Mouse (Mus musculus): ENCODE data around the gene Ddhd1. TPM values are rescaled to one million over a fixed set of nuclear protein-coding genes. Genes with fewer than 3 reads are reported as not detected.

Ddhd1 gene
- polyA plus RNA-seq (2015; fragmentation: Nextera tagmentation; extraction: Ambion mirVana): 6.7 and 7.9 TPM in 2 replicates

- no peaks in the 10 kb centered on the region for H3K27me3 ChIP-seq (replicated peaks)
- peak within 1 kb of the TSS; percentile 93 for H3K9ac ChIP-seq
- no peaks in the 10 kb centered on the region for H3K36me3 ChIP-seq
- H3K27ac ChIP-seq (replicated peaks): peak within 1 kb of the TSS; percentile 91
- no peaks in the 10 kb centered on the region for H3K9me3 ChIP-seq
- peak; percentile 89 for ATAC-seq (ENCODE audit: extremely low read depth, insufficient number of reproducible peaks, low FRiP score, low TSS enrichment)
- peak within 1 kb of the TSS; percentile 95 for H3K4me2 ChIP-seq
- H3K4me3 ChIP-seq: peak within 1 kb of the TSS; percentile 89
- H3K4me1 ChIP-seq: peaks cover 48% of the 10 kb centered on the region
- under 1% methylated on average over 107 of the region's 123 CpGs for WGBS
These were observed at the start of gene Ddhd1 for GRCm38 (mm10) chr14:45657641-45658611. Gene Ddhd1 (minus strand): TSS chr14:45658143.

- Histone ChIP-seq H3K9ac (no peak overlapping the region), H3K4me3 (no peak overlapping the region), H3K36me3 (no peaks in the 10 kb centered on the region), H3K4me2 (no peak overlapping the region), H3K27ac (replicated peaks) (no peak overlapping the region), H3K27me3 (replicated peaks) (no peaks in the 10 kb centered on the region), H3K4me1 (no peaks in the 10 kb centered on the region), H3K9me3 (peaks cover 5% of the 10 kb centered on the region; the same call in 1 of the 2 replicates)
- WGBS: 68% methylated on average over 3 of the region's 3 CpGs
- ATAC-seq (ENCODE audit: extremely low read depth, insufficient number of reproducible peaks, low FRiP score, low TSS enrichment): no peak
These were observed 49.4 kb upstream of the Ddhd1 start for GRCm38 (mm10) chr14:45707176-45707910.

GRCm38 (mm10) chr14:45700031-45700572 lies 42.2 kb upstream of the Ddhd1 start:
- Histone ChIP-seq H3K4me2 (no peak overlapping the region), H3K4me1 (no peaks in the 10 kb centered on the region), H3K27me3 (replicated peaks) (no peaks in the 10 kb centered on the region), H3K4me3 (no peak overlapping the region), H3K36me3 (no peaks in the 10 kb centered on the region), H3K27ac (replicated peaks) (no peak overlapping the region), H3K9me3 (peaks cover 5% of the 10 kb centered on the region; the same call in 1 of the 2 replicates), H3K9ac (no peak overlapping the region)
- no peak for ATAC-seq (ENCODE audit: extremely low read depth, insufficient number of reproducible peaks, low FRiP score, low TSS enrichment)
- WGBS: 60% methylated on average over 6 of the region's 6 CpGs

GRCm38 (mm10) chr14:45698867-45699266 lies 40.9 kb upstream of the Ddhd1 start:
- WGBS: 40% methylated on average over 3 of the region's 3 CpGs
- Histone ChIP-seq H3K4me3 (no peak overlapping the region), H3K36me3 (no peaks in the 10 kb centered on the region), H3K27ac (replicated peaks) (no peak overlapping the region), H3K4me2 (no peak overlapping the region), H3K27me3 (replicated peaks) (no peaks in the 10 kb centered on the region), H3K9ac (no peak overlapping the region), H3K4me1 (no peaks in the 10 kb centered on the region), H3K9me3 (peaks cover 1% of the 10 kb centered on the region; the same call in 1 of the 2 replicates)
- ATAC-seq (ENCODE audit: extremely low read depth, insufficient number of reproducible peaks, low FRiP score, low TSS enrichment): no peak

- ATAC-seq (ENCODE audit: extremely low read depth, insufficient number of reproducible peaks, low FRiP score, low TSS enrichment): no peak
- Histone ChIP-seq H3K27me3 (replicated peaks) (peaks cover 6% of the 10 kb centered on the region; the same call in 1 of the 2 replicates), H3K9ac (no peak overlapping the region), H3K4me2 (no peak overlapping the region), H3K4me1 (no peaks in the 10 kb centered on the region), H3K4me3 (no peak overlapping the region), H3K27ac (replicated peaks) (no peak overlapping the region), H3K9me3 (no peaks in the 10 kb centered on the region), H3K36me3 (no peaks in the 10 kb centered on the region)
- 74% methylated on average over 2 of the region's 2 CpGs for WGBS
These were observed 38.2 kb upstream of the Ddhd1 start for GRCm38 (mm10) chr14:45696098-45696497.

- no peaks in the 10 kb centered on the region for H3K36me3 ChIP-seq
- H3K4me1 ChIP-seq: peaks cover 3% of the 10 kb centered on the region; the same call in 1 of the 2 replicates
- ATAC-seq (ENCODE audit: extremely low read depth, insufficient number of reproducible peaks, low FRiP score, low TSS enrichment): no peak
- H3K9ac ChIP-seq: no peak overlapping the region
- 75% methylated on average over 2 of the region's 2 CpGs for WGBS
- no peak overlapping the region for H3K4me2 ChIP-seq
- H3K9me3 ChIP-seq: no peaks in the 10 kb centered on the region
- H3K27ac ChIP-seq (replicated peaks): no peak overlapping the region
- H3K27me3 ChIP-seq (replicated peaks): peaks cover 6% of the 10 kb centered on the region; the same call in 1 of the 2 replicates
- H3K4me3 ChIP-seq: no peak overlapping the region
These were observed 35.9 kb upstream of the Ddhd1 start for GRCm38 (mm10) chr14:45693891-45694290.

- Histone ChIP-seq H3K9ac (peak overlapping the region; percentile 83), H3K27me3 (replicated peaks) (peaks cover 6% of the 10 kb centered on the region; the same call in 1 of the 2 replicates), H3K9me3 (no peaks in the 10 kb centered on the region), H3K4me2 (peak overlapping the region; percentile 77), H3K27ac (replicated peaks) (no peak overlapping the region), H3K4me3 (peak overlapping the region; percentile 67), H3K4me1 (peaks cover 9% of the 10 kb centered on the region; the same call in 1 of the 2 replicates), H3K36me3 (no peaks in the 10 kb centered on the region)
- WGBS: under 1% methylated on average over 16 of the region's 16 CpGs
- ATAC-seq (ENCODE audit: extremely low read depth, insufficient number of reproducible peaks, low FRiP score, low TSS enrichment): peak; percentile 76; the same call in 1 of the 2 replicates
These were observed 32.7 kb upstream of the Ddhd1 start for GRCm38 (mm10) chr14:45690520-45691246.

GRCm38 (mm10) chr14:45685313-45685712 lies 27.4 kb upstream of the Ddhd1 start:
- no peak for ATAC-seq (ENCODE audit: extremely low read depth, insufficient number of reproducible peaks, low FRiP score, low TSS enrichment)
- no peak overlapping the region for H3K4me3 ChIP-seq
- H3K27me3 ChIP-seq (replicated peaks): no peaks in the 10 kb centered on the region
- no peaks in the 10 kb centered on the region for H3K36me3 ChIP-seq
- no peaks in the 10 kb centered on the region for H3K9me3 ChIP-seq
- 0 out of 2 replicates have a peak, but pooled peaks cover 5% of the 10 kb centered on the region for H3K4me1 ChIP-seq
- 87% methylated on average over 2 of the region's 2 CpGs for WGBS
- no peak overlapping the region for H3K4me2 ChIP-seq
- no peak overlapping the region for H3K27ac ChIP-seq (replicated peaks)
- no peak overlapping the region for H3K9ac ChIP-seq

GRCm38 (mm10) chr14:45676722-45677121 lies 18.8 kb upstream of the Ddhd1 start:
- no peaks in the 10 kb centered on the region for H3K27me3 ChIP-seq (replicated peaks)
- no peaks in the 10 kb centered on the region for H3K4me1 ChIP-seq
- 73% methylated on average over 6 of the region's 6 CpGs for WGBS
- no peak overlapping the region for H3K27ac ChIP-seq (replicated peaks)
- ATAC-seq (ENCODE audit: extremely low read depth, insufficient number of reproducible peaks, low FRiP score, low TSS enrichment): no peak
- no peak overlapping the region for H3K4me3 ChIP-seq
- no peak overlapping the region for H3K4me2 ChIP-seq
- no peaks in the 10 kb centered on the region for H3K9me3 ChIP-seq
- H3K9ac ChIP-seq: no peak overlapping the region
- no peaks in the 10 kb centered on the region for H3K36me3 ChIP-seq

GRCm38 (mm10) chr14:45668325-45668724 lies 10.4 kb upstream of the Ddhd1 start:
- H3K4me3 ChIP-seq: no peak overlapping the region
- H3K27me3 ChIP-seq (replicated peaks): no peaks in the 10 kb centered on the region
- no peaks in the 10 kb centered on the region for H3K9me3 ChIP-seq
- WGBS: 80% methylated on average over 4 of the region's 4 CpGs
- no peak overlapping the region for H3K27ac ChIP-seq (replicated peaks)
- H3K36me3 ChIP-seq: no peaks in the 10 kb centered on the region
- no peak overlapping the region for H3K9ac ChIP-seq
- no peak for ATAC-seq (ENCODE audit: extremely low read depth, insufficient number of reproducible peaks, low FRiP score, low TSS enrichment)
- no peaks in the 10 kb centered on the region for H3K4me1 ChIP-seq
- H3K4me2 ChIP-seq: no peak overlapping the region
